Comparison of ENCODE assay signal across 23 mouse cellular contexts in genomic region chr6:3730246-3730867, GRCm38 (mm10). TPM values are rescaled to one million over a fixed set of nuclear protein-coding genes. Genes with fewer than 3 reads are reported as not detected.
"Had no signal": no experiment of that assay in that cellular context is flagged by ENCODE, and none has a peak within 500 bp of the region (broad histone marks: within the 10 kb centered on the region; RNA-seq: fewer than 3 reads in every experiment).

No protein-coding gene starts in this region.

- H3K4me2 ChIP-seq: kidney, embryonic 15.5 days; liver, embryonic 11.5 days; liver, embryonic 15.5 days; stomach, embryonic 15.5 days had no signal

- ATAC-seq: lung, postnatal 0 days had no signal

- H3K4me1 ChIP-seq: kidney, embryonic 15.5 days; limb, embryonic 10.5 days; liver, embryonic 15.5 days; stomach, embryonic 15.5 days had no signal

- DNase-seq: kidney, adult 2 months; kidney, postnatal 14 days; lung, adult 2 months; lung, postnatal 36 days; midbrain, embryonic 14.5 days; retina, postnatal 1 day; right cerebral cortex, postnatal 4 days; spleen, adult 18-20 months; thymus, adult 2 months; thymus, postnatal 25 days had no signal

- H3K36me3 ChIP-seq: kidney, embryonic 15.5 days; limb, embryonic 10.5 days; liver, embryonic 15.5 days; stomach, embryonic 15.5 days had no signal

- H3K9me3 ChIP-seq: kidney, embryonic 15.5 days; limb, embryonic 10.5 days; liver, embryonic 15.5 days; stomach, embryonic 15.5 days had no signal

- H3K4me3 ChIP-seq: kidney, embryonic 15.5 days; limb, embryonic 10.5 days; liver, embryonic 15.5 days; stomach, embryonic 15.5 days had no signal

- H3K9ac ChIP-seq: kidney, embryonic 15.5 days; liver, embryonic 15.5 days; stomach, embryonic 15.5 days had no signal

- H3K27me3 ChIP-seq: kidney, embryonic 15.5 days; liver, embryonic 15.5 days; stomach, embryonic 15.5 days had no signal

- H3K27ac ChIP-seq: kidney, embryonic 15.5 days; limb, embryonic 10.5 days; liver, embryonic 15.5 days; stomach, embryonic 15.5 days had no signal

RNA-seq across cellular contexts. Expression of gene Calcr, which starts 34.2 kb away (rescaled TPM):
- total RNA-seq: layer of hippocampus, adult 8-10 months; layer of hippocampus, postnatal 14 days; megakaryocyte progenitor cell, adult 5-6 weeks; monocyte, adult 5-6 weeks; neutrophil, adult 5-6 weeks had no signal
- polyA plus RNA-seq: large intestine, adult 2 months; liver, embryonic 15.5 days; lung, postnatal 0 days; urinary bladder, adult 2 months had no signal
